Mouse (Mus musculus) liver, embryonic 14.5 days (tissue): ENCODE data around the gene Hils1.

Source experiments
- CTCF ChIP-seq: IDR thresholded peaks from 2 replicates; pipeline ENCODE4 v1.5.1; 2016; ENCODE audit warnings: antibody characterized with exemption, low read depth, control low read depth
- EP300 ChIP-seq: IDR thresholded peaks from 2 replicates; pipeline ENCODE4 v1.6.1; 2016; ENCODE audit warnings: antibody characterized with exemption, low read depth

DNA sequence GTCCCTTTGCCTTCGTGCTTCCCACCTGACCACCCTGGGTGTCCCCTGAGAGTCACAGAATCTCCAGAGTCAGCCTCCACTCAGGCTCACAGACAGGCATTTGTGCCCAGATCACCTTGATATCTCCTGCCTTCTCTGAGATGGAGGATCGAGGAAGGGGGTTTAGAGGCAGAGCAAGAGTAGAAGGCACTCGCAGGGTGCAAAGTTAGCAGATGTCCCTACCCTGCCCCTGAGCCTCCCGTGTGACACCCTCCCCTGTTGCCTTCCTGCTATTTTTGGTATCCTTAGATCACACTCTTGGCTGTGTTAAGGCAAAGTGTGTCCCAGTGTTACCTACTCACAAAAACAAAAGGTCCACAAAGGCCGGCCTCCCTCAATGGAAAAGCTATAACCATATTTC, 8.8 kb downstream of the Hils1 start, which contains the start of gene Sgca:
- no peak for TF ChIP-seq CTCF
- TF ChIP-seq EP300 = no peak
